Mouse (Mus musculus) midbrain, embryonic 11.5 days (tissue): Measurements from ENCODE around the gene Nefh. TPM values are rescaled to one million over a fixed set of nuclear protein-coding genes. Genes with fewer than 3 reads are reported as not detected.

Experiments
- ATAC-seq: fragments of 200-750 bp; cut with Nextera tagmentation; 2 replicates; pipeline ENCODE4 v1.8.0; 2017; ENCODE audit warnings: moderate TSS enrichment, moderate library complexity; ENCODE audit not compliant: low FRiP score
- DNase-seq: peaks from one replicate; pipeline ENCODE4 v3.0.0; 2015; ENCODE audit warnings: low spot score; ENCODE audit errors: missing footprints
- H3K27ac ChIP-seq: fragments of 300-500 bp; sonication (generic); 2 replicates; pipeline ENCODE4 v1.5.1; 2014; ENCODE audit warnings: low read depth, low read length
- H3K27me3 ChIP-seq: fragments of 300-500 bp; sonication (generic); 2 replicates; pipeline ENCODE4 v1.6.1; 2014; ENCODE audit warnings: mild to moderate bottlenecking, low read length, moderate library complexity, mixed read lengths; ENCODE audit not compliant: control insufficient read depth, insufficient read depth
- H3K36me3 ChIP-seq: fragments of 300-500 bp; sonication (generic); 2 replicates; pipeline ENCODE4 v1.6.1; 2014; ENCODE audit warnings: mild to moderate bottlenecking, low read length, moderate library complexity, mixed read lengths; ENCODE audit not compliant: control insufficient read depth, insufficient read depth
- H3K4me1 ChIP-seq: fragments of 300-500 bp; sonication (generic); 2 replicates; pipeline ENCODE4 v1.6.1; 2014; ENCODE audit warnings: low read length; ENCODE audit not compliant: control insufficient read depth, insufficient read depth
- H3K4me2 ChIP-seq: fragments of 300-500 bp; sonication (generic); 2 replicates; pipeline ENCODE4 v1.6.1; 2014; ENCODE audit warnings: mild to moderate bottlenecking, moderate library complexity
- H3K4me3 ChIP-seq: fragments of 300-500 bp; sonication (generic); 2 replicates; pipeline ENCODE4 v1.5.1; 2014; ENCODE audit warnings: low read depth, low read length
- H3K9ac ChIP-seq: fragments of 300-500 bp; sonication (generic); 2 replicates; pipeline ENCODE4 v1.6.1; 2014; ENCODE audit warnings: low read length
- H3K9me3 ChIP-seq: fragments of 300-500 bp; sonication (generic); 2 replicates; pipeline ENCODE4 v1.6.1; 2016; ENCODE audit warnings: low read length; ENCODE audit not compliant: control insufficient read depth
- WGBS: fragments of 180-500 bp; shearing (Covaris S2); extraction: QIAGEN DNeasy Blood & Tissue Kit; methylation state at CpG from one replicate; pipeline ENCODE4 v1.1.7; 2014; 5-methylcytosine and 5-hydroxymethylcytosine counted together
- microRNA-seq: library from miRNA; unstranded; fragments of <30 nt; microRNA quantifications from one replicate; pipeline ENCODE4, GENCODE M21; 2017
- polyA plus RNA-seq: library from polyadenylated mRNA; unstranded; fragments of >200 nt; fragmentation: Nextera tagmentation; extraction: Ambion mirVana; gene quantifications from 2 replicates; pipeline ENCODE4 v1.2.1, GENCODE M21; 2014

The Nefh gene
- polyA plus RNA-seq, 1 experiment from 2014 or later, result 0.79 TPM

DNA sequence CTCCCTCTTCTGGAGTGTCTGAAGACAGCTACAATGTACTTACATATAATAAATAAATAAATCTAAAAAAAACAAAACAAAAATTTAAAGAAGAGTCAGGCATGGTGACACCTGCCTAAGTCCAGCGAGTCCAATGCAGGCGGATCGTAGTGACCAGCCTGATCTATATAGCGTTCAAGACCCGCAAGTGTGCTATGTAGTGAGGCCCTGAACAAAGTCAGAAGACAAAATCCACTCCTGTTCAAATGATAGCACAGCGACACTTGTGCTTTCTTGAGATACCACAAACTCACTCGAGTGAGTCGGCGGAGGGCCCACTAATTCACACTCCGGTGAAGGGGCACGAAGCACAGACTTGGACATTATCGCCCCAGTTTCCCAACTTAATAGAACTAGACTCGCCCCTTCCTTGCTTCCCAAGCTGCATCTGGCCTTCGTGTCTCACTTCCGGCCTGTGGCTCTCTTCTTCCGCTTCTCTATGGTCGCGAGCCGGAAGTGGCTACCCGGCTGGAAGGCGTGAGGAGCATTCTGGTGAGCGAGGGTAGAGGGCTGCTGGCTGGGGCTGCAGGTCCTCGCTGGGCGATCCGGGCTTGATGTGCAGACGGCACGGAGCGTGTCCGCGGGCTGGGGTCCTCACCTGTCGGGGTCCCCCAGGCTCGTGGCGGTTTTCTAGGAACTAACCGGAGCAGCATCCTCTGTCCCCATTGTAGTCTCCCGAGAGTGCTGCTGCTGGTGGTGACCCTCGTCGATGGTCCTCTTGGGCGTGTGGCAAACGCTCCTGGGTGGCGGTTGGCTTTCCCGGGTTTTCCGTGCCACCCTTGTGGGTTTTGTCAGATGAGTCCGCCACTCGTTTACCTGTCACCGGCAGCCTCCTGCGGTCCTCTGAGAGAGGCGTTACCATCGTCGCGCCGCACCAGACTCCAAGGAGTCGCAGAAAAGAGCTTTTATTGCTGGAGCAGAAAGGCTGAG lies 52.7 kb downstream of the Nefh start, which contains the start of gene Thoc5:
Thoc5 (plus strand) TSS at position 473 of the 969 bp plus-strand sequence.
- 3% methylated on average over 52 of the region's 52 CpGs for WGBS
- peaks cover 5% of the 10 kb centered on the region; the same call in 1 of the 2 replicates for H3K36me3 ChIP-seq

More for the DNA sequence above, 52.7 kb downstream of the Nefh start, which contains the start of gene Thoc5:
- DNase-seq, result peak; percentile 97
- ATAC-seq, result peak; percentile 95
- Histone ChIP-seq H3K4me3 (peak within 1 kb of the TSS; percentile 82), H3K27me3 (no peaks in the 10 kb centered on the region), H3K4me2 (peak within 1 kb of the TSS; percentile 85), H3K9me3 (no peaks in the 10 kb centered on the region), H3K27ac (peak within 1 kb of the TSS; percentile 36), H3K9ac (peak within 1 kb of the TSS; percentile 90), H3K4me1 (peaks cover 6% of the 10 kb centered on the region)

Small RNAs within 50 kb of the gene (microRNA-seq; reads per million reads assigned to microRNA genes)
- gene Mir6918, result not detected

Other genes starting within 250 kb of the Nefh start
- gene Uqcr10, start 243.7 kb downstream of the Nefh start, polyA plus RNA-seq, result 547 and 572 TPM in 2 replicates
- gene Zmat5, start 243.4 kb downstream of the Nefh start, polyA plus RNA-seq, result 74.5 and 85.5 TPM in 2 replicates
- 0.15 and 0.33 TPM in 2 replicates for gene Cabp7, start 201.3 kb downstream of the Nefh start, polyA plus RNA-seq
- gene Nf2, start 98.5 kb downstream of the Nefh start, polyA plus RNA-seq, result 46.9 and 51.0 TPM in 2 replicates
- gene Nipsnap1, start 74.1 kb downstream of the Nefh start, polyA plus RNA-seq, result 75.4 and 79.1 TPM in 2 replicates
- gene Thoc5, start 52.7 kb downstream of the Nefh start, polyA plus RNA-seq, result 61.2 and 65.5 TPM in 2 replicates
- gene Ap1b1, start 38.8 kb upstream of the Nefh start, polyA plus RNA-seq, result 59.5 and 61.6 TPM in 2 replicates
- 0.19 and 0.37 TPM in 2 replicates for gene Rasl10a, start 110.1 kb upstream of the Nefh start, polyA plus RNA-seq
- gene Gas2l1, start 117.3 kb upstream of the Nefh start, polyA plus RNA-seq, result 19.4 and 23.1 TPM in 2 replicates
- gene Rhbdd3, start 150.9 kb upstream of the Nefh start, polyA plus RNA-seq, result 20.4 and 21.3 TPM in 2 replicates
- gene Ewsr1, start 151.2 kb upstream of the Nefh start, polyA plus RNA-seq, result 419 and 422 TPM in 2 replicates
- 12.3 and 13.7 TPM in 2 replicates for gene Emid1, start 204.2 kb upstream of the Nefh start, polyA plus RNA-seq